Mouse (Mus musculus) small intestine, adult 2 months (tissue): ENCODE measurements around the gene Lmbrd2.

ENCODE experiments used
- CTCF ChIP-seq: fragments of 200-500 bp; IDR thresholded peaks from 2 replicates; pipeline ENCODE4 v1.5.1; 2012; ENCODE audit warnings: low read depth, mild to moderate bottlenecking, control low read depth, inconsistent platforms, low read length, moderate library complexity, mixed read lengths; ENCODE audit not compliant: insufficient replicate concordance, insufficient read length; ENCODE audit errors: extremely low read depth
- POLR2A ChIP-seq: fragments of 200-500 bp; IDR thresholded peaks from 2 replicates; pipeline ENCODE4 v1.6.1; 2012; ENCODE audit warnings: low read depth, mild to moderate bottlenecking, control low read depth, inconsistent platforms, low read length, moderate library complexity

- no peak for TF ChIP-seq POLR2A
- TF ChIP-seq CTCF: no peak
Measured at GRCm38 (mm10) chr15:9118852-9119251, 21.5 kb upstream of the Lmbrd2 start.
